Mouse (Mus musculus) CD8-positive naive resting alpha-beta T cell, adult 2 months (primary cell): ENCODE results near the gene Gimap8.

Source experiments
- DNase-seq, 2 experiments: peaks; one replicate each; pipeline ENCODE4 v3.0.0; 2022; ENCODE audit warnings: low read depth in 2 of 2, low spot score in 2 of 2

The Gimap8 gene

DNA sequence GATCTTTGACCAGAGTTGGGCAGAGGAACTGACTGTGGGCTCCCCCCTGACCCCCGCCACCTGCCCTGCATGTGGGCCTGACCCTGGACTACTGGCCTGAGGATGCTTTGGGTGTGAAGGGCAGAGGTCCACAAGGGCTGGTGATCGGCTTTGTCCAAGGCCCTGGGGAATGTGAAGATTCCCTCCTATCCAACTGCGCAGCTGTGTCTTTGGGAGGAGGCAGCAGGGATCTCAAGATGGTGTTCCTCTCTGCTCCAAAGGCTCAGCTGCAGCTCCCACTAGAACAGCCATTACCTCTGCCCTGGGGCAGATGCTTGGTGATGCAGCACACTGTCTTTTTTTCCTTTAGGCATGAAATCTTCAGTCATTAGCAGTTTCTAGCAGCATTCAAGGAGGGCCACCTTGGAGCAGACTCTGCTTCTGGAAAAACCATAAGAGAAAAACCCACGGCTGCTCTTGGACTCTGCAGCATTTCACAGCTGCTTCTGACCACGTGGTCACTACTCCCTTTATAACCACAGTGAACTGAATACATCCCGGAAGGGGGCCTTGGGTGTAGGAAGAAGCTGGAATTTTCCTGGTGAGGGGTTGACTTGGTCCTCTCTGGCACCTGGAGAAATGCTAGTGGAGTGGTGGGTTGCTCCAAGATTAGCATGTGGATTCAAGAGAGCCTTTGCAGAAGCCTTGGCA is 9.1 kb upstream of the Gimap8 start:
- no peak for DNase-seq

DNA sequence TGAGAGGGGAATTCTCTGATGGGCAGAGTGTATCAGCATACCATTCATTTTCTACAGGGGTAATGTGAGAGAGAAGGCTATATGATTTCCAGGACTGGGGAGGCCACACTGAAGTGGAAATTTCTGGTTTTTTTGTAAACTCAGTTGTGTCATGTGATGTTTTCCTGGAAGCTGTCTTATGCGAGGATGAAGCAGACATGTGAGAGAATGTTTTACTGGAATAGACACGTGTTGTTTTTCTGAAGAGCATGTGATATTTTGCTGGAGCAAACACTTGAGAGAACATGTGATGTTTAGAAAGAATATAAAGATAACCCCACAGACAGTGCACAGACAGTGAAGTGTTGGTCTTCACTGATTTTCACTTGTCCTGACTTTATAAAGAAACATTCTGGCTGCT is 8.5 kb upstream of the Gimap8 start:
- DNase-seq: no peak

DNA sequence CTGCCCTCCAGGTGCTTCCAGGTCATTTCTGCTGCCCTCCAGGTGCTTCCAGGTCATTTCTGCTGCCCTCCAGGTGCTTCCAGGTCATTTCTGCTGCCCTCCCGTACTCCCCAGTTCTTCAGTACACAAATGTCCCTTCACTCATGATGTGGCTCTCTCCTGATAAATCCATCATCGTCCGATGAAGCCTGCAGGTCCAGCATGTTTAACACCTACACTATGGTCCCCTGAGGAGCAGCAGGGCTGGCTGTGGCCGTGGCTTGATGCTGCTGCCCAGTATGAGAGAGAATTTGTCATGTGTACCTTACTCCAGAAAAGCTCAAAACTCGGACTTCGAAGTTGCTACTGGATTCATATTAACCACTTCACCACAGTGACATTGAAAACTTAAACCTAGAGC is 5.6 kb upstream of the Gimap8 start:
- no peak for DNase-seq

DNA sequence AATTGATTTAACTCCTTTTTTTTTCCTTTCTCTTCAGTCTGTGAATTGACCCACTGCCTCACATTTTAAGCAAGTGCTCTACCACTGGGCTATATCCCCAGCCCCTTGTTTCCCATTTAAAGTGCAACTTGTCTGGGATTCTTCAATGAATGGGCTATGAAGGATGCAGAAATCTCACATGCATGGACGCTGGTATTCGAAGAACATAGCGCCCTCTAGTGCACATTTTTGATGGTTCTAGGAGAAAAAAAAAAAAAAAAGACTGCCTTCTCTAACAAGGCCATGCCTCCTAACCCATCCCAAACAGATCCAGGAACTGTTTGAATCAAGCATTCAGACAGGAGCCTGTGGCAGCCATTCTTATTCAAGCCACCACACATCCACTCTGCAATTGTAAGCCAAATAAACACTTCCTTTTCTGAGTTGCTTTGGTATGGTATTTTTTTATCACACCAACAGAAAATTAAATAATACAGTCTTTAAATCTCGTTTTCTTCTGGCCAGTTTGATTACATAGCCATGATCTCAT is 4.2 kb upstream of the Gimap8 start:
- peak in 1 of 2 experiments; percentile 53 for DNase-seq

DNA sequence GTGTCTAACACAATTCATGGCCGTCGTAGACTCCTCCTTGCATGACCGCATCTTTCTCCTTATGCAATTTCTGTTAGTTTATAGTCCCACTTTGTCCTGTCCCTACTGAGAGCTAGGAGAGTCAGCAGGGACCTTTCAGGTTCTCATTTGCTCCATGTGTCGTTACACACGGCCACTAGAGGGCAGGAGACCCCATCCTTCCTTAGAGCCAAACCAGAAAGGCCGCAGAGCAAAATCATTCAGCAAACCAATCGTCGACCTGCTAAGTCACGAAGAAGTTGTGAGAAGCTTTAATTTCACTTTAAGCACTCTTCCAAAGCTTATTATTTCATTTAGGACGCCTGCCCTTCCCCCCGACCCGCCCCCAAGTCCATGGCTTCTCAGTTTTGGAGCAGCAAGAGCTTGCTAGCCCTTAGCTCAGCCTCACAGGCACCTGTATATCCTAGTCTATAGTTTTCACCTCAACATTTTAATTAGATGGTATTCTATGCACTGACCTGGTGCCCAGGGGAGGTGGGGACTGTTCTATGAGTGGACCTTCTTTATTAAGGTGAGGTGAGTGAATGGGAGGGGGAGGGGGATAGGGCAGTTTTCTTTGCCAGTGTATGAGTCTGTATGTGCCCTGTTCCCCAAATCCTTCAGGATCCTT is 1.2 kb upstream of the Gimap8 start:
- DNase-seq: peak; percentile 70 to 77

DNA sequence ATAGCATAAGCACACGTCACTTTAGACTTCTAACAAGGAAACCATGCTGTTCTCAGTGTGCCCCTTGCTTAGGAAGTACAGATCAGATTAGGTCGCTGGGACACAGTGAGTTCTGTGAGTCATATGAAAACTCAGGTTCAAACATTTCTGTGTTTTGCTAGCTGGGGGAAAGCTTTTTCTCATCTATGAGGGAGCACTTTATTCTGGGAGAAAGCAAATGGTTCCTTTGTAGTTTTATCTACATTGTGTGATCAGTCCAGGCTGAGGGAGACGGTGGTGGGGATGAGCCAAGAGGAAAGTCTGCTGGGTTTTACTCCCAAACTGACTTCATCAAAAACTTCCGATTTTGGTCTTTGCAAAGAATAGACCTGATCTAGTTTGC is 734 bp upstream of the Gimap8 start:
- no peak for DNase-seq

DNA sequence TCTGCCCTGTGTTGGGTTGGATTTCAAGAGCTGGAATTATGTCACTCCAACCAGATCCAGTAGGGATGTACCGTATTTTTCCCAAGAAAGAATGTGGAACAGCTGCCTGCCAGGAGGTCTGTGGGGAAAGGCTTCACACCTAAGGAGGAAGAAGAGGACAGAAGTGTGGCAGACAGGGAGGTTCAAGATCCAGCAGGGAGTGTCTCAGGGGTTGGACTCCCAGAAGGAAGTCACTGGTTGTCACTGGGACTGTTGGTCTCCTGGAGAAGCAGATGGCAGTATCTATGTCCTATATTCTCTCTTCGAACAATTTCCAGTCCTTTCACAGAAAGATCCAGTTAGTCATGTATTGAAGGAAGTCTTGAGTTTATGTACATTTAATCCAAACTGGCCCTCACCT is 577 bp downstream of the Gimap8 start:
- DNase-seq: no peak

DNA sequence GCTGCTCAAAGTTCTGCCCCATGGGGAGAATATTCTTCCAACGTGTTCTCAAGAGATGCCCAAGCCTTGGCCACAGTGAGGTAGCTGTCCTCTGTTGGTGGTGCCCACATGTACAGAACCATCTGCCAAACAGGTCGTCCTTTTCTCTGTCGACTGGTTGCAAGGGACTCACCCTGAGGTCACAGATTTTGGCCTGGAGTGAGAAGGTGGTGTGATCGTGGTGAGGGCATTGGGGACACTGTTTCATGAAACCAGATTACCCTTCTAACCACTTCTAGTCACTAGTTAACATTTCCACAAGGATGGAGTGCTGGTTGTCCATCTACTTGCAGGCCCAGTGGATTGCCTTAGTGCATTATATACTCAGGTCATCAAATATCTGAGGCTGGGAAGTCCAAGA is 1.7 kb downstream of the Gimap8 start:
- no peak for DNase-seq

DNA sequence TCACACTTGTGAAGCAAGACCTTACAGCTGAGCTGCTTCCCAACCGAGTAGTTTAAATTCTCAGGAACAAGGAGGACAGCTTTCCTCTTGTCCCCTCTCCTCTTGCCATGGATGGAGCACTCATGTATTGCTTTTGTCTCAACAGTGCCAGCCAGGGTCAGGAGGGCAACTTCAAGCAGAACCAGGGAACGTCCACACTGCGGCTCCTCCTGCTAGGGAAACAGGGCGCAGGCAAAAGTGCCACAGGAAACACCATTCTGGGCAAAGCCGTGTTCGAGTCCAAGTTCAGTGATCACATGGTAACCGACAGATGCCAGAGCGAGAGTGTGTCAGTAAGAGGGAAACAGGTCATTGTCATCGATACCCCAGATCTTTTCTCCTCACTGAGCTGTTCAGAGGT is 3.0 kb downstream of the Gimap8 start:
- DNase-seq: no peak

DNA sequence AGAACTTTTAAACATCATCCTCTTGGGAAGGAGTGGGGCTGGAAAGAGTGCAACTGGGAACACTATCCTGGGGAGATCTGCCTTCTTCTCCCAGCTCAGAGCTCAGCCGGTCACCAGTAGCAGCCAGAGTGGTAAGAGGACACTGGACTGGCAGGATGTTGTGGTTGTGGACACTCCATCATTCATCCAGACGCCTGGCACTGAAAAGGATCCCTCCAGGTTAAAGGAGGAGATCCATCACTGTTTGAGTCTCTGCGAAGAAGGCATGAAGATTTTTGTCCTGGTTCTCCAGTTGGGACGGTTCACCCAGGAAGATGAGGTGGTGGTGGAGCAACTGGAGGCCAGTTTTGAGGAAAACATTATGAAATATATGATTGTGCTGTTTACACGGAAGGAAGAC is 11.7 kb downstream of the Gimap8 start:
- DNase-seq: no peak

DNA sequence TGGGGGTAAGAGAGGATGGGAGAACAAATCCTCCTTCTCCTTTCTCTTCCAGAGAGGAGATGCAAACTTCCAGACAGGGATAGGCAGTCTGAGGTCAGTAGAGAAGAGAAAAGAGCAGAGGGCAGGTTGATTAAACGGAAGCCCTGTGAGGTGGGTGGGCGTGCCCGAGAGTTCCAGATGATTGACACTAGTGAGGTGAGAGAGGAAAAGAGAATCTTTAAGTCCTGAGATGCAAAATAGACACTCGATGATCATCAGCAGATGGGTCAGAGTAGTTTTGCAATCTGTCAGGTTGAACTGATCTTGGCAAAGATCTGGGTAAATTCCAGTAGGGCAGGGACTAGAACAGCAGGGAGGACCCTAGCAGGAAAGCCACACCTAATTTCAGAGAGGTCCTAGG is 17.7 kb downstream of the Gimap8 start:
- no peak for DNase-seq

DNA sequence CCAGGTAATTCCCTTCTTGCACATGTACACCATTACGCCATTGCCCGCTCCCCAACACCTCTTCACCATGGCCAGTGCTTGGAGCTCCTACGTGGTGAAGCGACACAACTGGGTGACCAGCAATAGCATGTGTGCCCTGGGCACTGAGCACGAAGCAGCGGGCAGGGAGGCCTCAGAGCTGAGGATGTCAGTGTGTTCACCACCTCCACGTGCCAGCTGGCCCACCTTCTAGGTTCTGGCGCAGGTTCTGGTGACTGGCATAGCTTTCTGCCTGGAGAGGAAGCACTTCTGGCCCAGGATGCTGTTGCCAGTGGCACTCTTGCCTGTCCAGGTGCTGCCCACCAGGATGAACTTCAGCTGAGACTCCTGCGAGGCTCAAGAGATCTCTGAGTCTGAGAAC is 18.4 kb downstream of the Gimap8 start:
- DNase-seq: no peak

DNA sequence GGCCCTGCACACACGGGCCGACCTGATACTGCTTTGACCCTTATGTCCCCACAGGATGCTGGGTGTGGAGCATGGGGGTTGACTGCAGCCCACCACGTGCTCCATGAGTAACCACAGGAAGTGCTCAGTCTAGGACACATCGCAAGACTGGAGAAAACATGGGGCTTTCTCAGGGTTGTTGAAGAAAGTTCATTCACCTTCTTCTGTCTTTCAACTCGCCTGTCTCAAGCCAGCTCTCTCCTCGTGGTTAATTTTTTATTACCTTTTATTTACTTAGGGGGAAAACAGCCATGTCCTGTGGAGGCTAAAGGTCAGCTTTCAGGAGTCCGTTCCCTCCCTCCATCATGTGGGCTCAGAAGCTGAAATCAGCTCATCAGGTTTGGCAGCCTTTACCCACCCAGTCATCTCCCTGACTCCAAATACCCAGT is 19.1 kb downstream of the Gimap8 start:
- DNase-seq: no peak

DNA sequence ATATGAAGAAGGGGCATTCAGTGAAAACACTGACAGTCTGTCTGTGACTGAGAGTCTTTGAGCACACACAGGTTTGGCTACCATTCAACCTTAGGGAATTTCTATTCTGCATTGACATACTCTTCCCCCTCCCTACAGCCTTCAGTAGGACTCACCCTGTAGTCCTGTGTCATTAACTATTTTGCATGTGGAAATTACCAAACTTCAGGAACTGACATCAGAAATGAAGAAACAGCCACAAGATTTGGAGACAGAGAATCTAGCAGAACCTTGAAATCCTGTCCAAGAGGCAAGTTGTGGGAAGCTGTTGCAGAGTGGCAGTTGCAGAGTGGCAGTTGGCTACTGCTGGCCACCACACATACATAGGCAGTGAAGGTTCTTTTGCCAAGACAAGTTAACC is 21.0 kb downstream of the Gimap8 start:
- no peak for DNase-seq

DNA sequence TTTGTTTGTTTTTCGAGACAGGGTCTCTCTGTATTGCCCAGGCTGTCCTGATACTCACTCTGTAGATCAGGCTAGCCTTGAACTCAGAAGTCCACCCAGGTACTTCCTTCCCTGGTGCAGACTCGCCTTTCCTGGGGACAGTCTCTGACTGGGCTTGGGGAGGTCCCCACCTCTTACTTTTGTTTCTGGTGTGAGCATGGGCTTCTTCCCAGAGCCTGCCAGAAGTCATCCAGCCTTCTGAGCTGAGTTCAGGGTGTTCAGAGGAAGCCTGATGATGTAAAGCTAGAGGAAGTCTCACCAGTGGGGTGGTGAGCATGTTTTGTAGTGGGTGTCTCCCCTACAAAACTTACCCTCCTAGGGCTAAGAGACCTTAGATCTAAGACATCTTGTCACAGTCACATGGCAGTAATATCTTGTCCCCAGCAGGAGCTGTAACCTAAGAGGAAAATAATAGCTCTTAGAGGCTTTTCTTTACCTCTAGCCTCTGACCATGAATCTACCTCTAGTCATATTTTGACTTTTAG is 22.5 kb downstream of the Gimap8 start:
- DNase-seq: peak in 1 of 2 experiments; percentile 48

DNA sequence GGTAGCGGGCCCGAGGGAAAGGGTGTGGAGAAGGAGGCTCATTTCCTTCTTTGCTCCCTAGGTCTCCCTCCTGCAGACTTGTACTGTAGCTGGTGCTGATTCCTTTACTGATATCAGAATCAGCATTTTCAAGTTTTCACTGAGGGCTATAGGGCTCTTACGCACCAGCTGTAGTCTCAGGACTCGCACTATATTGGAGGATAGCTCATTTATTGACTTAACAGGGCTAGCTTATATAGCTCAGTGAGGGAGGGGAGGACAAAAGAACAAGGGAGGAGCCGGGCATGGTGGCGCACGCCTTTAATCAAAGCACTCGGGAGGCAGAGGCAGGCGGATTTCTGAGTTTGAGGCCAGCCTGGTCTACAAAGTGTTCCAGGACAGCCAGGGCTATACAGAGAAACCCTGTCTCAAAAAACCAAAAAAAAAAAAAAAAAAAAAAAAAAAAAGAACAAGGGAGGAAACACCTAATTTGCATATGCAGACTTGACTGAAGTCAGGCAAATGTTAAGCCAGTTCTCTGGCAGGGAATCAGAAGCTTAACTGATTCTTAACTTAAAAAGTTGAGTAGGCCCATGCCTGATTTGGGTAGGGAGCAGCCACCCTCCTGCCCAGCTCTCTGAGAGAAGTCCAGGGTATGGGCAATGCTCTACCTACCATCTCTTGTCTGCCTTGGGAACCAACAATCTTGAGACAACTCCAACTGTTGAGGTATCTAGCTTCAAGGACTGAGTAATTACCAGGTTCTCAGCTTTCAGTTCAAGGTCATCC is 27.4 kb downstream of the Gimap8 start:
- DNase-seq: no peak

DNA sequence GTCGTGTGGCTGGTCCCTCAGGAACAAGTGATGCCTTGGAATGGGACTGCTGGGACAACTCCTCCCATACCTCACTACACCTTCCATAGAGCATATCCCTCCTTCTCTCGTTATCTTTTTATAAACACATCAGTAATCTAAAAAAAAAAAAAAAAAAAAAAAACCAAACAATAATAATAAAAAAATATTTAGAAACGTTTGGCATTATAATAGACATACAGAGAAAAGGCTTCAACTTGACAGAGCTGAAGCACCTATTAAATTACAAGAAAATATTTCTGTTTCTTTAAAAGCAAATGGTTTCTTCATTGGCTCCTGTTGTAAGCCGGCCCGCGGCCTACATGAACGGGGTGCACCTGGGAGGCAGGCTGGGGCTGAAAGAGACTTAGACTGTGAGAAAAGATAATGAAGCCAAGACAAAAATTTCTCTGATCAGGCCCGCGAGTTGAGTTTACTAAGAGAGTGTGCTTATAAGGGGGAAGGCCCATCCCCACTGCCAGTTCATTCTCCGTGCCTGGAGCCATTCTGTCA is 28.4 kb downstream of the Gimap8 start:
- no peak for DNase-seq

DNA sequence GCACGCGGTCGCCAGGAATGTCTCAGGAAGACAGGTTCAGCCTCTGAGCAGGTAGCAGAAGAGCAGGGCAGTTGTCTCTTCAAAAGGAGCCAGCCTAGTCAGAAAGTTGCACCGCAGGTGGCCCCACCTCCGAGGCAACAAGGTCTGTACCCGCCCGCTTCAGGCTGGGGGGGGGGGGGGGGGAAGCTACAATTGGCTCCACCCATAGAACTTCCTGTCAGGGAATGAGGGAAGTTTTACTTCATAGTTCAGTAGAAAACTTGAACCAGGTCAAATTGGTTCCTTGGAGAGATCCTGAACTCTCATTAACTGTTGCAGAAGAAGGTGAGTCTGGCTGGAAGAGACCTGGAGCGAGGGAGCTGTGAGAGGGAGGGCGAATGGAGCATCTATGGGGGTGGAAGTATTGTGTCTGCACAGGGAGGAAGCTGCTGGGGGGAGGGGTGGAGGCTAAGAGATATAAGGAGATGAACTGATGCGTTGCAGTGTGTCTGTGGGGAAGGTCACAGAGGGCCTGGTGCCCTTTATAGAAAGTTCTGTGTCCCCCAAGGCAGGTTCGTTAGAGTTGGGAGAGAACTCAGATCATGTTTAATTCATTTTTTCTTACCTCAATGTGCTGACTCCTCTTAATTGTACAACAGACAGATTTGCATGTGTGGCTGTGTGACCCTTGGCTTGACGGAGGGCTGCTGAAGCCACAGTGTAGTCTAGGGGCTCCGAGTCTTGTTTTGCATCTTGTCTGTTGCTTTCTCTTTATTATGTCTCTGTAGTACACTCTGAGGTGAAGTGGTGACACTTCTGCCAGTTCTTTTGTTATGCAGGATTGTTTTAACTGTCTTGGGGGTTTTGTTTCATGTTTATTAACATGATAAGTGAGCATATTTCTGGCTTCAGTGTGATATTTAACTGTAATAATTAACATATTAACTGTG is 29.2 kb downstream of the Gimap8 start, which contains the start of gene Gimap9:
Gimap9 (plus strand) TSS at position 199 of the 929 bp plus-strand sequence.
- peak; percentile 57 to 75 for DNase-seq

DNA sequence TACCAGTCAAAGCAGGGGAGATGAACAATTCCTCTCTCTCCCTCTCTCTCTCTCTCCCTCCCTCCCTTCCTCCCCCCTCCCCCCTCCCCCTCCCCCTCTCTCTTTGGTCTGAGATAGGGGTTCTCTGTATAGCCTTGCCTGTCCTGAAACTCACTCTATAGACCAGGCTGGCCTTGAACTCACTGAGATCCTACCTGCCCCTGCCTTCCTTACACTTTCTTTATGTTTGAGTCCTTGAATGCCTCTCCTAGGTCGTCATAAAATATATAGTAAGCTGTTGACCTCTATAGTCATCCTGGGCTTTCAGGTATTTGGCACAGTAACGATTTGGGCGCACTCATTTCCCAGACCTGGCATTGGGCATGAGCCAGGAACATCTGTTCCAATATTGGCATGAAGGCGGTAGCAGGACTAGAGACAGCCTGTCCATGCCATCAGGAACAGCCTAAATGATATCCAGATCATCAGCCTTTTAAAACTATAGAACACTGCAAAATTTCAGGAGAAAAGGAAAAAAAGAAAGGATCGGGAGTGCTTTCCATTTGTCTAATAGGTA is 29.9 kb downstream of the Gimap8 start:
- DNase-seq: no peak
